Mouse (Mus musculus) ovary, adult 2 months (tissue): ENCODE measurements around the gene Cnbp. TPM values are rescaled to one million over a fixed set of nuclear protein-coding genes. Genes with fewer than 3 reads are reported as not detected.

Source experiments
- polyA plus RNA-seq: library from polyadenylated mRNA; depleted of rRNA; stranded (reverse); fragments of >200 nt; gene quantifications from 2 replicates; pipeline ENCODE4 v1.2.3, GENCODE M21; 2012; rRNA removed

Cnbp gene
- polyA plus RNA-seq = 213 and 251 TPM in 2 replicates

GRCm38 (mm10) chr6:87850900-87851614 is at the start of gene Cnbp:
Gene Cnbp (minus strand): TSS chr6:87851106.

GRCm38 (mm10) chr6:87887594-87888233 is 36.8 kb upstream of the Cnbp start, which contains the start of gene Copg1:
Gene Copg1 (plus strand): TSS chr6:87887814.

DNA sequence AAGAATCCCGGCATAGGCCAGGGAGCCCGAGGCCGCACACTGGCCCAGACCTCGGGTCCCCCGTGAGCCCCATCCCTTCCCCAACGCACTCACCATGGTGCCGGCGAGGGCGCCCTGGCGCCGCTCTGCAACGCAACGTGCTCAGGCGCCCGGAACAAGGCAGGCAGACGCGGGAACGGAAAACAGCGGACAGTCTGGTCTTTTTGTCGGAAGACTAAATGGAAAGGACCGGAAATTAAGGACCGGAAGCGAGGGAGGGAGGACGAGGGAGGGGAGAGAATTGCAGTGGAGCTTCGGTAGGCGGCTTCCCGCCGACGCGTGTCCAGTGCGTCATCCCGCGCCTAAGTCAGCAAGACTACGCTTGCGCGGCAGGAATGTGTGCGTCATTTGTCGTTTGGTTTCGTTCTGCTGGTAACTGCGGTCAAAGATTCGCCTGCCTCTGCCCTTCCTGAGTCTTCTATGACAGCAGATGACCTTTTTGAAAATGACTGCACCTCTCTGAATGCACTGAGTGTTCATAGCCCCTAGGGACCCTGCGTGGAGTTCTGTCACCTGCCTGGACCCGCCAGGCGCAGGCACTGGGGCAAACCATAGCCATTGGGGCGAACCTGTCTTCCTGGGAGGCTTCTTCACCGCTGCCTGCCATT is 12.2 kb downstream of the Cnbp start, which contains the start of gene Isy1:
Gene Isy1 (minus strand): TSS at position 248 of the 647 bp plus-strand sequence.

DNA sequence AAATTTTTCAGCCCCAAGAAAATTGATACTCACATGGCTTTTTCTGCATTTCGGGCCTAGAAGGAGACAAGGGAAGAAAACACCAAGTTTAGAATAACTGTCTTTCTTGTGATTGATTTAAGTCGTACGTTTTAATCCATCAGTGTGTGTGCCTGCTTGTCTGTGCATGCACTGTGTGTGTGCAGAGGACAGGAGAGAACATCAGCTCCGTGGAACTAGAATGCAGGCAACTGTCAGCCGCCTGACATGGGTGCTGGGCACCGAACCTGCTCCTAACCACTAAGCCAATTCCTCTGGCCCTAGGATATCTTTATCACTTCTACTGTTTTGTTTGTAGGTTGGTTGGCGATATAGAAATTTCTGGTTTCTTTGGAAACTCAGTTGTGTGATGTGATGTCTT is 15.2 kb downstream of the Cnbp start, which contains the start of gene Gm45140:
Gene Gm45140 (minus strand): TSS at position 101 of the 400 bp plus-strand sequence.

GRCm38 (mm10) chr6:87811675-87812338 is 39.1 kb downstream of the Cnbp start, which contains the start of gene Rab43:
Gene Rab43 (minus strand): TSS chr6:87812164.

Other genes with a start within 250 kb of the Cnbp start
- 5.7 and 6.5 TPM in 2 replicates for gene Aplf, start 178.9 kb downstream of the Cnbp start, polyA plus RNA-seq
- 6.9 and 8.8 TPM in 2 replicates for gene Efcc1, start 120.2 kb downstream of the Cnbp start, polyA plus RNA-seq
- gene Gp9, start 73.0 kb downstream of the Cnbp start, polyA plus RNA-seq = 0.33 and 0.38 TPM in 2 replicates
- 60.3 and 61.7 TPM in 2 replicates for gene Rab43, start 38.9 kb downstream of the Cnbp start, polyA plus RNA-seq
- 0.64 and 1.2 TPM in 2 replicates for gene Gm45140, start 15.3 kb downstream of the Cnbp start, polyA plus RNA-seq
- gene Isy1, start 12.3 kb downstream of the Cnbp start, polyA plus RNA-seq = 7.6 and 12.7 TPM in 2 replicates
- 38.9 and 45.7 TPM in 2 replicates for gene Copg1, start 36.7 kb upstream of the Cnbp start, polyA plus RNA-seq
- gene Hmces, start 62.8 kb upstream of the Cnbp start, polyA plus RNA-seq = 32.0 and 38.1 TPM in 2 replicates
- gene H1fx, start 130.5 kb upstream of the Cnbp start, polyA plus RNA-seq = 72.3 and 74.1 TPM in 2 replicates
- 104 and 150 TPM in 2 replicates for gene Rab7, start 194.2 kb upstream of the Cnbp start, polyA plus RNA-seq
- 296 and 307 TPM in 2 replicates for gene Rpn1, start 233.4 kb upstream of the Cnbp start, polyA plus RNA-seq